Mouse (Mus musculus) ovary, postnatal 36 days (tissue): ENCODE results near the gene Rsph10b.

ENCODE experiments used
- DNase-seq: peaks from one replicate; pipeline ENCODE4 v3.0.0; 2022; ENCODE audit warnings: low spot score, mixed read lengths

Gene Rsph10b

DNA sequence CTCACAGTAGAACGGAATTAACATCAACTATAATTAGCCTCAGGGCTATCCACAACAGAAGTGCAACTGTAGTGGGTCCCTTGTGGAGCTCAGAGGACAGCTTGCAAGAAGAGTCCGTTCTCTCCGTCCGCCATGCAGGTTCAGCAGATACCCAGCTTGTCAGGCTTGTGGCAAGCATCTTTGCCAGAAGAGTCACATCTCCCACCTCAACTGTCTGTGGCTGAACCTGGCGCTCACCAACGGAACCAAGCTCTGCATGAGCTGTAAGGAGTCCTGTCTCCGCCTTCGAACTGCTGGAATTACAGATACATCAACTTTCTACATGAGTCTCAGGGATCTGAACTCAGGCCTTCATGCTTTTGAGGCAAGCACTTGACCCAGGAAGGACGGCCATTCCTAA is 3.3 kb downstream of the Rsph10b start:
- no peak for DNase-seq

DNA sequence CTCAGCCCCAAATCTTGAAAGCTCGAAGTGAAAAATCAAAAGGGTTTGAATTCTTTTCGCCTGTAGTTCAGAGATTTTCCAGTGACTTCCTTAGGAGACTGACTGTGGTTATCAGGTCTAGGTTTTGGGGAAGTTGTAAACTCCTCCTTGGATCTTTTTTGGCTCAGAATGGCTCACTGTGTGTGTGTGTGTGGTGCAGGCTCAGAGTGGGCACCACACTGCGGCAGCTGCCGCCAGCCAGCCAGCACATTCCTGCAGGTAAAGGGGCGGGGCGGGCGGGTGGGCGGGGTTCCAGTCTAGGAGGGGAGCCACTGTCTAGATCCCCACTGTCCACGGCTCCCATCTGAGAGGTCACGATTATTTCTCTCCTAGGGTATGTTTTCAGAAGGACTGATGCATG is 8.8 kb downstream of the Rsph10b start:
- DNase-seq = no peak

DNA sequence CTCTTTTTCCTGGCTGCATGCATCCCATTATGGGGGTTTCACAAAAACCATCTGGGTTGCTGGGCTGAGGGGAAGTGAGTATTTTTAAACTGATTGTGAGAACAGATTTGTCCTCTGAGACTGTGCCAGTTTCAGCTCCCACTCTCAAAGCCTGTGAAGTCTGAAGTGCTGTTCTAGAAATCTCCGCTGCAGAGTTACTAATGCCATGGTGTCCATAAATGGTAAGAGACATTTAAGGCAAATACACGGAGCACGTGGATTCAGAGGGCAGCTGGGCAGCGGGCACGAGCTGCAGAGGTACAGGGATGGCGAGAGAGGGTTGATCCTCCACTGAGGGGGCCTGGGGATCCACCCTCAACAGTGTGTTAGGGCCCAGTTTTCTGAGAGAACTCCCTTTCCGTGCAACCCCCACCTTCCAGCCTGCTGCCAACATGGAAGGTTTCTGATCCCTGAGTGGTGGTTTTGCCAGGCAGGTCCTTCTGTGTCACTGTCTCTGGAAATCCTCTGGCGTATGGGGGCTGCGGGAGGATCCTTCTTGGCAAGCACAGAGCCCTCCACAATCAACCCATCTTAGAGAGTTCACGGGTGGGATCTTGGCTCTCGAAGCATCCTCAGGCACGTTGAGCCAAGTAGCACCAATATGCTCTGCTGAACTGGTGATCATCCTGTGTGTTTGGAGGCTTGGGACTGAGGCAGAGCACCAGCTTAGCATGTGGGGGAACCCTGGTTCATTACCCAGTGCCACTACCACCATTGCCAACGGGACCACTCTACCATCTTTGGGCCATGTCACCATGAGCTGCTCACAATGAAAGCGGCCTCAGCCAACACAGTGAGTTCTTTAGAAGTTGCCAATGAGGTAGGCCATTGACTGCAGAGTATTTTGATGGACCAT is 10.6 kb downstream of the Rsph10b start:
- no peak for DNase-seq

DNA sequence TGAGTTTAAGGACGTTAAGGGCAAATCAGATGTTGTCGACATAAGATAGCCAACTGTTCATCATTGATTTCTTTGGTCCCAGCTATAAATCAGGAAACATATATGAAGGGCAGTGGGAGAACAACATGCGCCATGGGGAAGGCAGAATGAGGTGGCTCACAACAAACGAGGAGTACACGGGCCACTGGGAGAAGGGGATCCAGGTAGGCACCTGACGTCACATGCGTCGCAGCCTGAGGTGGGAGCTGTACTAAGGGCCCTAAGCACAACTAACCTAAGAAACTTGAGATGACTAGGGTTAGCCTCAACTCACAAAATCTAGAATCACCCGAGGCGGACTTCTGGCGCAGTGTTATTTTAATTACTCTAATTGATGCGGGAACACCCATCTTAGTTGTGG is 15.5 kb downstream of the Rsph10b start:
- no peak for DNase-seq

GRCm38 (mm10) chr5:143950016-143950415 is 17.2 kb downstream of the Rsph10b start:
- DNase-seq = no peak

GRCm38 (mm10) chr5:143957101-143957500 is 24.3 kb downstream of the Rsph10b start:
- no peak for DNase-seq

GRCm38 (mm10) chr5:143959551-143959950 is 26.7 kb downstream of the Rsph10b start:
- DNase-seq = no peak

GRCm38 (mm10) chr5:143961176-143961575 is 28.3 kb downstream of the Rsph10b start:
- DNase-seq = no peak

GRCm38 (mm10) chr5:143965586-143966345 is 32.9 kb downstream of the Rsph10b start:
- DNase-seq = no peak

DNA sequence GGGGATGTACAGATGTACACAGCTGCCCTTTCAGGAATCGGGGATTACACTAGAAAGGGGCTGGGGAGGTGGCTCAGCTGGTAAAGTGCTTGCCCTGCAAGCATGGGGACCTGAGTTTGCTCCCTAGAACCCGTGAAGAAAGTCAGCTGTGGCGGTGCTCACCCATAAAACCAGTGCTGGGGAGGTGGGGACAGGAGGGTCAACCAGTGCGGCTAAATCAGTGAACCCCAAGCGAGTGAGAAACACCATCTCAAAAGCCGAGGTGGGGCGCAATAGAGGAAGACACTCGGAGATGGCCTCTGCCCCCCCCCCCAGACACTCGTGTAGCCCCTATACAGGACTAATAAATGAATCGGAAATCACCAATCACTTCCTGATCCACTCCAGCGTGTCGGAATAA is 33.8 kb downstream of the Rsph10b start:
- DNase-seq = no peak

- no peak for DNase-seq
Measured at GRCm38 (mm10) chr5:143972628-143973027, 39.8 kb downstream of the Rsph10b start.

- peak; percentile 61 for DNase-seq
Measured at GRCm38 (mm10) chr5:143974931-143975630, 42.2 kb downstream of the Rsph10b start.

DNA sequence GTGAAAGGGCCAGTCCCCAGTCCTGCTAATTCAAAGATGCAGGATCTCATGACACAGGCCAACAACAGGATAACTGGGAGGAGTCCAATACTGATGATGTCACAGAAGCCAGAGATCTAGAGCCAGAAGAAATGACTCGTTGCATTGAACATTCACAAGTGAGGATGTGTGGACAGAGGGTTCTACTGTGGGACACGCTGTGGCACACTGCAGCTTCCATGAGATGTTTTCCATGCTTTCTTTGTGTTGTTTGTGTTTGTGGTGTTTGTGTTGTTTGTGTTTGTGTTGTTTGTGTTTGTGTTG is 42.7 kb downstream of the Rsph10b start:
- no peak for DNase-seq

DNA sequence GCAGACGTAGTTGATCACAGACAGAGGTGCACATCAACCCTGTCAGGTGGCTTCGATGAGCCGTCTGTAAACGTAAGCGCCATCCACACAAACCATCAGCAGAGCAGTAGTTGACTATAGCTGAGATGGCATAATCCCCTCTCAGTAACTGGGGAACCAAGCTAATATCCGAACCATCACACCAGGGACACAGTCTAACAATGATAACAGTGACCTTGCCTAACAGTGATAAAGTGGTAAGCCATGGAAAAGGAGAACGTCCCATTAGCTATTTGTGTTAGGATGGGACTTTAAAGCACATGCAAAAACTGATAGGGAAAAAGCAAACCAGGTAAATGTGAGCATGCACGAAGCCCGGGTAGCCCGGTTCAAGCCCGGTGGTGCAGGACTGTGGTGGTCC is 43.4 kb downstream of the Rsph10b start:
- no peak for DNase-seq

DNA sequence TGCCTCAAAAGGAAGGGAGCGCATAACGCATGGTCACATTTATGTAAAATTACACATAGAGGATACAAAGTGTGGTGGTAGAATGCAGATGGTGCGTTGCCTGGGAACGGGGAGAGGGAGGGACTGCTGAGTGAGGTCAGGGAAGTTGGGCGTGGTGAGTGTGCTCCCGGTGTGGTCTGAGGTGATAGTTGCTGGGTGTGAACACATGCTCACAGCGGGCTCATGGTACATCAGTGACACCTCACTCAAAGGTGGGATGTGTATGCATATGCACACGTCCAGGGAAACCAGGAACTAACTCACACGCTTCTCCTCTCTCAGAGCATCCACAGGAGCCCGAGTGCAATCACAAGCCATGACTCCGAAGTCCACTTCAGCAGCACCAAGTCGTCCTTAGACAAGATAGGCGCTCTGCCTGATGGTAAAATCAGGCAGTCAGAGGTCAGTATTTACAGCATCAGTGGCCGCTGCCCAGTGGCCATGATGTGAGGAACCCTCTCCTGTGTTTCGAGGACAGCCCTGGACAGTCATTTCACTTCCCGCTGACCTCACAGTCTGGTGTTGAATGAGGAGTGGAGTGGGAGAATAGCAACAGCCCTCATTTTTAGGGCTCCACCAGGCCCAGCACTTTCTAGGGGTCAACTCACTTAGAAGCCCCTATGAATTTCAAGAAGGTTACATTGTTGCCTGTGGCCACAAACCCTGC is 44.0 kb downstream of the Rsph10b start:
- no peak for DNase-seq

GRCm38 (mm10) chr5:143980858-143981257 is 48.0 kb downstream of the Rsph10b start:
- no peak for DNase-seq

DNA sequence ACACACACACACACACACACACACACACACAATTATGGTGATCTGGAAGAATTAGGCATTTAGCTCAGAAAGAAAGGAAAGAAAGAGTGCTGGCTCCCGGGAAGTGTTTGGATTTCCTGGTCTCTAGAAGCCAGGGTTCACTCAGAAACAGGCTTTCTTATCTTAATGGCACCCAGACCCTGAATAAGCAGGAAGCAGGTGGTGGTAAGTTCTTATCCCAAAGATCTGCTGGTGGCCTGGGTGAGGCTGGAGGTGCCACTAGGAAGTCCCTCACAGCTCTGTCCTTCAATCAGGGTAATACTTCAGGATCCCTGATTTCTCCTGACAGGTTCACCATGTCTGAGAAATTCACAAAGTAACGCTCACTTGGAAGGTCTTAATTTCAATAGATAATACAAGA is 49.5 kb downstream of the Rsph10b start:
- no peak for DNase-seq

DNA sequence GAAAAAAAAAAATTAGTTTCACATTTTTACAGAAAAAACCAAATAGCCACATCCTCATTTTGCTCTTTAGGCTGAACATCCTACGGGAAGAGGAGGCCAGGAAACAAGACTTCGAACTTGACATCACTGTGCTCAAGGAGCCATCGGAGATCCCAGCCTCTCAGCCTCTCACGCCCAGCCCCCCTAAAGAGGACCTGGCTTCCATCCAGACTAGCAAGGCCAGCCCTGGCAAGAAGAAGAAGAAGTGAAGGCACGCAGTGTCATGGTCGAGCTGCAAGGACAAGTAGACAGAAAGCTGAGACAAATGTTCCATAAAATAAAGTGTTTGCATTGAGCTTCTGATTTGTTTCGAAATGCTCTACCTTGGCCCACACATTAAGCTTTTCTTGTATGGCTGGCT is 52.5 kb downstream of the Rsph10b start:
- peak; percentile 75 for DNase-seq

GRCm38 (mm10) chr5:143987596-143987995 is 54.8 kb downstream of the Rsph10b start:
- no peak for DNase-seq

GRCm38 (mm10) chr5:143989046-143989445 is 56.2 kb downstream of the Rsph10b start:
- no peak for DNase-seq

DNA sequence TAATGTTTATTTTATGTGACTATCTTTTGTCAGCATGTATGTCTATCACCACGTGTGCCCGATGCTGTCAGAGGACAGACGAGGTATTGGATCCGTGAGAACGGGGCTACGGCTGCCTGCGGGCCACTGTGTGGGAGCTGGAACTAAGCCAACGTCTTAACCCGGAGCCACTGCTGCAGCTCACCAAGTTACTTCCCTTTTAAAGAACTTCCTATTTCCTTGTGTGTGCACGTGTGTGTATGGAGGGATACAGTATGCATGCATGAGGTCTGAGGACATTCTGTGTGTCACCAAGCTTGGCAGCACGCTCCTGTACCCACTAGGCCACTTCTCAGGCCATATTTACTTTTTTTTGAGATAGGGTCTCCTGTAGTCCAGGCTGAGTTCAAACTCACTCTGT is 57.3 kb downstream of the Rsph10b start:
- DNase-seq = no peak

DNA sequence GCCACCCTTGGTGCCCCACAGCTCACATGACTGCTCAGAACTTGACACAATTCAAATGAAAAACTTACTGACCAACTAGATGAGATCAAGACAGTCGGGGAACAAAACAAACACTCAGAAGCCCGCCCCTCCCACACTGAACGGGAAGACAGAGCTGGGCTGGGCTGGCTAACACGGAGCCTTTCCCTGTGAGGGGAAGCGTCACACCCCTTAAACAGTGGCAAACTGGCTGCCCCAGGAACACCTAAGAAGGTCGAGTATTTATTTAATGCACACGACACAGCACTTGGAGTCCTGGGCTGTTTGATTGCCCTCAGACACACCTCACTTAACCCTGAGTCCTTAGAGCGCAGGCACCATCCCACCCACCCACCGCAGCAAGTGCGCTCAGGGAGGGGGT is 59.8 kb downstream of the Rsph10b start:
- no peak for DNase-seq
